Mouse (Mus musculus) embryonic facial prominence, embryonic 13.5 days (tissue): ENCODE measurements around the gene Dctn3. TPM values are rescaled to one million over a fixed set of nuclear protein-coding genes. Genes with fewer than 3 reads are reported as not detected.

ENCODE experiments used
- ATAC-seq: fragments of 200-750 bp; cut with Nextera tagmentation; 2 replicates; pipeline ENCODE4 v1.8.0; 2017; ENCODE audit warnings: low read depth; ENCODE audit not compliant: insufficient number of reproducible peaks, insufficient read depth, low FRiP score, low TSS enrichment
- H3K27ac ChIP-seq: fragments of 300-500 bp; sonication (generic); 2 replicates; pipeline ENCODE4 v1.5.1; 2015; ENCODE audit warnings: moderate library complexity, mild to moderate bottlenecking, inconsistent platforms
- H3K27me3 ChIP-seq: fragments of 300-500 bp; sonication (generic); 2 replicates; pipeline ENCODE4 v1.6.1; 2015; ENCODE audit warnings: mild to moderate bottlenecking, inconsistent platforms
- H3K36me3 ChIP-seq: fragments of 300-500 bp; sonication (generic); 2 replicates; pipeline ENCODE4 v1.6.1; 2015; ENCODE audit warnings: mild to moderate bottlenecking, inconsistent platforms
- H3K4me1 ChIP-seq: fragments of 300-500 bp; sonication (generic); 2 replicates; pipeline ENCODE4 v1.6.1; 2015; ENCODE audit warnings: inconsistent platforms
- H3K4me2 ChIP-seq: fragments of 300-500 bp; sonication (generic); 2 replicates; pipeline ENCODE4 v1.6.1; 2015; ENCODE audit warnings: moderate library complexity, mild to moderate bottlenecking, inconsistent platforms
- H3K4me3 ChIP-seq: fragments of 300-500 bp; sonication (generic); 2 replicates; pipeline ENCODE4 v1.5.1; 2015; ENCODE audit warnings: mild to moderate bottlenecking, inconsistent platforms
- H3K9ac ChIP-seq: fragments of 300-500 bp; sonication (generic); 2 replicates; pipeline ENCODE4 v1.6.1; 2015; ENCODE audit warnings: mild to moderate bottlenecking, inconsistent platforms
- H3K9me3 ChIP-seq: fragments of 300-500 bp; sonication (generic); 2 replicates; pipeline ENCODE4 v1.6.1; 2016; ENCODE audit warnings: inconsistent platforms
- WGBS: fragments of 180-500 bp; shearing (Covaris S2); methylation state at CpG from one replicate; pipeline ENCODE4 v1.1.7; 2015; ENCODE audit warnings: mixed read lengths; 5-methylcytosine and 5-hydroxymethylcytosine counted together
- polyA plus RNA-seq: library from polyadenylated mRNA; unstranded; fragments of >200 nt; fragmentation: Nextera tagmentation; extraction: Ambion mirVana; gene quantifications from 2 replicates; pipeline ENCODE4 v1.2.1, GENCODE M21; 2015

Gene Dctn3
- polyA plus RNA-seq, 1 experiment from 2014 or later: 128 TPM

DNA sequence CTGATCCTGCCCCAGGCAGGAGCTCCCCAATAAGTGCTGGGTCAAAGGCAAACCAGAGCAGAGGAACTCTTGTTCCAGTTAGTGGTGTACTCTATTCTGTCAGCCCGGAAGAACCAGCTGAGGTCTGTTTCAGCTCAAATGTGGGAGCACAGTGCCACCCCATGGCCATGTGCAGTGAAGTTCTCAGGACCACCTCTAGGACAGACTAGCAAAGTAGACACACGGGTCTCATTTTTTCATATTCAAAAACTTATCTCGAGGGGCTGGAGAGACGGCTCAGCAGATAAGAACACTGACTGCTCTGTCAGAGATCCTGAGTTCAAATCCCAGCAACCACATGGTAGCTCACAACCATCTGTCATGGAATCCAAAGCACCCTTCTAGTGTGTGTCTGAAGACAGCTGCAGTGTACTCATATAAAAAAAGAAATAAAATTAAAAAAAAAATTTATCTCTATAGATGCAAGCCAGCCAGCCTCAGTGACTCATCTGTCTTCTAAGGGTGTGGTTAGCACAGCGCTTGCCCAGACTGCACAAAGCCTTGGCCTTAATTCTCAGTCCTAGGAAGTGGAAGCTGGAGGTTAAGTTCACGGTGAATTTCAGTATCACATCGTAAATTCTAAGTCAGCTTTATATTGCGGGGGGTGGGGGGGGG, 14.8 kb upstream of the Dctn3 start:
- Histone ChIP-seq H3K27me3 (peaks cover 10% of the 10 kb centered on the region), H3K27ac (no peak overlapping the region), H3K9me3 (no peaks in the 10 kb centered on the region), H3K4me3 (no peak overlapping the region), H3K9ac (no peak overlapping the region), H3K4me1 (peaks cover 16% of the 10 kb centered on the region), H3K36me3 (peaks cover 12% of the 10 kb centered on the region), H3K4me2 (no peak overlapping the region)
- 43% methylated on average over 8 of the region's 8 CpGs for WGBS
- no peak for ATAC-seq

DNA sequence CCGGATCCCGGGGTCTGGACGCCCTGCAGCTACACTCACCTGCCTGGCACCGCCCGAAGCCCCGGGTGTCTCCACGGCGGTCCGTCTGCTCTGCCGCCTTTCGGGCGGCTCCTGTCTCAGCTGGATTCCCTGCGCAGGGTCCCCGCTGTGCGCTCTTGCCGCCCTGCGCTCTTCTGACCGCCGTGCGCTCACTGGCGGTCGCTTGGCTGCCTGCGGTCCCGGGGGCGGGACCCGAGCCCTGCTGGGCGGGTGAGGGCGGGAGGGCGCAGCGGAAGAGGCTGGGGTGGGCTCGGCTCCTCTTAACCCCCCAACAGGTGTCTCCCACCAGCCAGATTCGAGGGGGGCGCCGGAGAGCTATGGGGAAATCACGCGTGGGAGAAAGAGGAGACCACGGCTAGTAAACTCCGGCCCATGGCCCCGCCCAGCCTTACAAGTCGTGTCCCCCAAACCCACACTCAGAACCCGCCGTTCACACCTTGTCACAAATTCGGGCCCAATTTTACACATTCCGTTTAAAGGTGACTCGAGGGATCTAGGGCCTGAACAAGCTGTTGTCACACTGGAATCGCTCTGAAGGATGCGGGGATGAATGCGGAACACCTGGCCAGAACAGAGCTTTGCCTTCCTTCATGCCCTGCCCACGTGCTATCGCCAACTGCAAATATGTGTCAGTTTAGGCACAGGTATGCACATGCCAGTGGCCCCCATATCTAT, 8.2 kb upstream of the Dctn3 start, which contains the start of gene Arid3c:
Gene Arid3c (minus strand): TSS at position 91 of the 714 bp plus-strand sequence.
- Histone ChIP-seq H3K27ac (no peak within 1 kb of the TSS), H3K36me3 (no peaks in the 10 kb centered on the region), H3K27me3 (peaks cover 70% of the 10 kb centered on the region), H3K4me2 (peak within 1 kb of the TSS; percentile 74), H3K9ac (peak within 1 kb of the TSS; percentile 52), H3K4me1 (peaks cover 16% of the 10 kb centered on the region), H3K4me3 (peak within 1 kb of the TSS; percentile 44), H3K9me3 (no peaks in the 10 kb centered on the region)
- no peak for ATAC-seq
- 1% methylated on average over 50 of the region's 50 CpGs for WGBS

DNA sequence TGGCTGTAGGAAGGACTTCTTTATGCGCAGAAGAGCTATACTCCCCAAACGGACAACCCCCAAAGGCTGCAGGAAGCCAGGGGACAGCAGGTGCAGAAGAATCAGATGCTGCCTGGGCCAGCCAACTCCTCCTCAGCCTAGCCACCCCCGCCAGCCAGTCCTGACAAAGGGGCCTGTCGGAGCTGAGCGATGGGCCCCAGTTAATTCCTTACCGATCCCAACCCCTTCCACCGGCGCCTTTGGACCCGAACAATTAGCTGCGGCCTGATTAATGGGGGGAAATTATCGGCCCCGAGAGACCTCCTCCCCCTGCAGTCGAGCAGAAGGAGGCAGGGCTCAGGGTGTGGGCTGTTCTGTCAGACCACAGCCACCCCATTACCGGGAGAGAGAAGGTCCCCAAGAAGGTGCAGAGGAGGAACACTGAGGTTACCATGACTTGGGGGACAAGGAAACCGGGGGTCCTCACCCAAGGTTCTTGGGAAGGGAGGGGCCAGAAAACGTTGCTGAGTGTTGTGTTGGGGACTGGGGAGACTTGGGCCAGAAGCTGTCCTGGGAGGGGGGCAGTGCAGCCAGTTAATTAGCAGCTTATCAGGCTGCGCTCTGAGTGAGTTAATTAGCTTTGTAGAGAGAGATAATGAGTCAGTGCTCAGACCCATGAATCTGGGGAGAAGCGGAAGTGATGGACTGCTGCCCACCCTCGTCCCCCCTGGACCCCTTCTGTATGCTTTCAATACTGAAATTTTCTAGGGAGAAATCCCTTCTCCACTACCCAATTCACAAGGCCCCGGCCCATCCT, 4.1 kb upstream of the Dctn3 start:
- H3K4me1 ChIP-seq: peaks cover 30% of the 10 kb centered on the region
- H3K4me3 ChIP-seq: no peak overlapping the region
- H3K27ac ChIP-seq: no peak overlapping the region
- 13% methylated on average over 20 of the region's 20 CpGs for WGBS
- H3K27me3 ChIP-seq: peaks cover 81% of the 10 kb centered on the region
- no peaks in the 10 kb centered on the region for H3K36me3 ChIP-seq
- no peak overlapping the region for H3K4me2 ChIP-seq
- H3K9ac ChIP-seq: no peak overlapping the region
- ATAC-seq: no peak
- no peaks in the 10 kb centered on the region for H3K9me3 ChIP-seq

DNA sequence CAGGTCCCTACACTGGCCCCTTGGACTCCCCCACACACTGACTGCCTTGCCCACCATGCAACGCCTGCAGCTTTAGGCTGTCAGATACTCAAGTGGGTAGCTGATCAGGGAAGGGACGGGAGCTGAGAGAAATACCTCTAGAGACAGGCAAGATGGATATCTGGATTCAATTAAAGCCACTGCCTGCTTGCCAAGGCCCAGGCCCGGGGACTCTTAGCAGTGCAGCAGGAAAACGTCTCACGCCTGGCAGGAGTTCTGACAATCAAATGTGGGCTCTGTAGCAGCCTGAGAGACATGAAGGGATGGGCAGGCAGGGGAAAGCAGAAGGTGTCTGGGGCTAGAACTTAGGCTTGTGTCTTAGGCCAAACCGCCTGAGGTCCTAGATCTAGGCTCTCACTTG, 6.1 kb downstream of the Dctn3 start:
- Histone ChIP-seq H3K9ac (peak overlapping the region; percentile 52), H3K4me2 (no peak overlapping the region; the same call in 1 of the 2 replicates), H3K36me3 (peaks cover 35% of the 10 kb centered on the region), H3K27ac (peak overlapping the region; percentile 55), H3K9me3 (no peaks in the 10 kb centered on the region), H3K4me3 (no peak overlapping the region), H3K4me1 (peaks cover 44% of the 10 kb centered on the region), H3K27me3 (no peaks in the 10 kb centered on the region)
- no peak for ATAC-seq
- WGBS: 22% methylated on average over 6 of the region's 6 CpGs

DNA sequence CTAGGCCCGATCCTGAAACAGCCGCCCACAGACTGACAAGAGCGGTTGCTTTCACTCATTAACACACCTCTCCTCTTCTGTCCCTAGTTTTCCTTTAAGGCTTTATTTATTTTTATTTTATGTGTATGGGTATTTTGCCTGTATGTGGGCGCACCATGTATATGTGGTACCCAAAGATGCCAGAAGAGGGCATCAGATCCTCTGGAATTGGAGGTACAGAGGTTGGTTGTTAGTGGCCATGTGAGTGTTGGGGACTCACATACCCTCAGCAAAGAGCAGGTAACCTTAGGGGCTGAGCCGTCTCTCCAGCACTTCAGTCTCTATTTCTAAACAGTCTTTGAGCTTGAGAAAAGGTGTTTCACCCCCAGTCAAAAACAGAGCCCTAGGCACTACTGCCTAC, 7.4 kb downstream of the Dctn3 start:
- ATAC-seq: no peak
- Histone ChIP-seq H3K4me1 (peaks cover 48% of the 10 kb centered on the region), H3K4me2 (no peak overlapping the region), H3K36me3 (peaks cover 35% of the 10 kb centered on the region), H3K4me3 (no peak overlapping the region), H3K27me3 (no peaks in the 10 kb centered on the region), H3K9me3 (no peaks in the 10 kb centered on the region), H3K27ac (no peak overlapping the region), H3K9ac (no peak overlapping the region)
- 81% methylated on average over 5 of the region's 5 CpGs for WGBS

DNA sequence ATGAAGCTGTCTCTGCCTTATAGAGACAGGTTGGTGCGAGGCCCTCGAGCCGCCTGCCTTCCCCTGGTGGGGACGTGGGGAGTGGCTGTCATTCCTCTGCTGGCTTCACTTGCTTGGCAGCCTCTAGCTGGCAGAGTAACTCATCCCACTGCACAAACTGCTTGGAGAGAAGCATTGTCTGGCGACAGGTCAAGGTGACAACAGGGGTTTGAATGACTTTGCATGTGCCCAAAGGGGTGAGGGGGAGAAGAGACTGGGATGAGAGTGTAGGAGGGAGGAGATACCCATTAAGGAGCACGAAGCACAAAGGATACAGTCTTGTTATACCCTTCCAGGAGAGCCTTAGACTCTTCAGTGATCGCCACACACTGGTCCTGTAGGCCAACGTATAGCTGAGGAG, 7.9 kb downstream of the Dctn3 start:
- no peak for ATAC-seq

DNA sequence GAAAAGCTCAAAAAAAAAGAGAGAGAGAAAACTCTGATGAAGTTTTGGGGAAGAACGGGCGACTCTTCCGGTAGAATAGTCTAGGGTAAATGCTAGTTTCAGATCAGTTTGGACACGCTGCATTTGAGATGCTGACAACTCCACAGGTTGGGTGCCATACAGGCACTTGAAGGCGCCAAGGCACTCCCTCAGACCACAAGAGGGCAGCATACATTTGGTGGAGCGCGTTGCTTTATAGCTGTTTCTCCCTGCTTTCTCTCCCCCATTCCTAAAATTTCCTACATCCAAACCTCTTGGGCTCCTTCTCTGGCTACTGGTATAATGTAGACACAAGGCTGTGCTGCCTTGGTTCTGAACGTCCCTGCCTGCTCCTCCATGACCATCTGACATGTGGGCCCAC, 8.7 kb downstream of the Dctn3 start:
- peaks cover 48% of the 10 kb centered on the region for H3K4me1 ChIP-seq
- WGBS: 11% methylated on average over 8 of the region's 8 CpGs
- no peaks in the 10 kb centered on the region for H3K27me3 ChIP-seq
- peaks cover 31% of the 10 kb centered on the region for H3K36me3 ChIP-seq
- ATAC-seq: no peak
- peak overlapping the region; percentile 82 for H3K4me3 ChIP-seq
- peak overlapping the region; percentile 78 for H3K4me2 ChIP-seq
- no peaks in the 10 kb centered on the region for H3K9me3 ChIP-seq
- H3K27ac ChIP-seq: no peak overlapping the region
- H3K9ac ChIP-seq: peak overlapping the region; percentile 93; the same call in 1 of the 2 replicates

More for the DNA sequence above, 7.9 kb downstream of the Dctn3 start:
- no peak overlapping the region for H3K4me3 ChIP-seq
- peaks cover 48% of the 10 kb centered on the region for H3K4me1 ChIP-seq
- H3K27me3 ChIP-seq: no peaks in the 10 kb centered on the region
- 0 out of 2 replicates have a peak overlapping the region, but pooled peaks have one; percentile 78 for H3K4me2 ChIP-seq
- H3K36me3 ChIP-seq: peaks cover 38% of the 10 kb centered on the region
- 76% methylated on average over 8 of the region's 8 CpGs for WGBS
- no peak overlapping the region for H3K27ac ChIP-seq
- H3K9ac ChIP-seq: no peak overlapping the region
- no peaks in the 10 kb centered on the region for H3K9me3 ChIP-seq

DNA sequence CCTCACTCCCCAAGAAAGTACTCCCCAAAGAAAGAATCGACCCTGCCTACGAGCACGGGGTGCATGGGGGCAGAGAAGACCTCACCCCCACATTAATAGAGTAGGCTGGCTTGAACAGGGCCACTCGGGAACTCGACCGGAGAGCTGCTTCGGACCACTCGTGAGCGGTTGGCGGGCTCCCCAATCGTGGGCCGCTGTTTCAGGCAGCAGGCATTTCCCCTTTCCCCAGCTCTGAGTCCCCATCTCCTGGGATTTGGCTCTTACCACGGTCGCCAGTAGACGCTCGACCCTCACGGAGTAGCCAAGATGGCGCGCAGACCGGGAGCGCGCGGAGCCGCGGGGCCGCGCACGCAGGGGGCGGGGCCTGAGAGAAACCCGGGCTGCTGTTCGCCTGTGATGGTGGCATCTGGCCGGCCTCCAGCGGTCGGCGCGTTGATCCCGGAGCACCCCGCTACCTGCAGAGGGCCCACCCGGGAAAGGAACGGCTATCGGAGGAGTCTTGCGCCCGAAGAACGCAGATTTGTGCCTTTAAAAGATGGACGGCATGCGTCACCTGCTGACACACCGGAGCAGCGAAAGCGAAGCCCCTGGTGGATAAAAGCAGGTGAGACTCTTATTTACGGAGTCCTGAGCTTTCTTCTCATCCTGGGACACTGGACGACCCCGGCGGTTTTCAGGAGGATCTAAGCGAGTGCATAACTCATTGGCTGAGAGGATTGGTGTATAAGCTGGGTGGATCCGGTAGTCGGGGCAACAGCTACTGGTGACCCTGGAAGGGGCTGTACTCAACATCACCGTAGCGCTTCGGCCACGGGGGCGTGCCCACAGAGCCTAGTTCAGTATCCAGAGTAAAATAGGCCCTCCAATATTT, 9.5 kb downstream of the Dctn3 start, which contains the start of gene Rpp25l:
Gene Rpp25l (minus strand): TSS at position 338 of the 871 bp plus-strand sequence.
- under 1% methylated on average over 61 of the region's 61 CpGs for WGBS
- H3K4me3 ChIP-seq: peak within 1 kb of the TSS; percentile 82
- H3K36me3 ChIP-seq: peaks cover 24% of the 10 kb centered on the region
- H3K27ac ChIP-seq: peak within 1 kb of the TSS; percentile 83
- no peaks in the 10 kb centered on the region for H3K27me3 ChIP-seq
- ATAC-seq: peak; percentile 38; the same call in 1 of the 2 replicates
- no peaks in the 10 kb centered on the region for H3K9me3 ChIP-seq
- H3K4me2 ChIP-seq: peak within 1 kb of the TSS; percentile 78
- H3K4me1 ChIP-seq: peaks cover 48% of the 10 kb centered on the region
- peak within 1 kb of the TSS; percentile 93 for H3K9ac ChIP-seq

DNA sequence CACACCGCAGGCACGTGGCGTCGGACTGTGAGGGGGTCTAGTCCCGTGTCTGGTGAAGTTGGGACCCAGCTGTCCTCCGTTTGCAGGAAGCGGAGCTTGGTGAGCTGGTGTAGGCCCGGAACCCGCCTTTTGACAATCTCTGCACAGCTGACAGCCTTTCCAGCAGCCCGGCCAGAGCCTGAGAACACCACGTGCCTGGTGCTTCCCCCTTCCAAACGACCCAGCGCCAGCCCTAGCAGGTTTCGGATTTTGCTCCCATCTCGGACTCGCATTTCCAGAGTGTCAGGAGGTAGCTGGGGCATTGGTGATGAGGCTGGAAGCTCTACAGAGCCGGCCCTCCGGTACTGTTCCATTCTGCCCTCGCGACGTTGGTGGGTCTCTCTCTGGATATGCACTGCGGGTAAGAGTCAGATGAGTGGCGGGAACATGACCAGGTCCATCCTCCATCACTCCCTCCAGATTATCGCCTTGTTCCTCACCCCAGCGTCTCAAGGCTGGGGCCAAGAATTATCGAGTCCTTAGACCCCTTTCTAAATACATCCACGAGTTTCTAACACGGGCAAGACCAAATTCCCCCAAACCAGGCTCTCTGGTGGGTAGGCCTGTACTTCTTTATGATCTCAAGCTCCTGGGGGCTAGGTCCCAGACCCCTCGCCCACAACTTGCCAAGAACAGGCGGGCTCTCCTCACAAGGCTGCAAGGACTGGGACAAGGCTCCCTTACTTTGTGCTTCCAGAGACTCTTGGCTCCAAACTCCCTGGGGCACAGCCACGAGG, 10.4 kb downstream of the Dctn3 start:
- 43% methylated on average over 31 of the region's 31 CpGs for WGBS
- Histone ChIP-seq H3K4me1 (peaks cover 54% of the 10 kb centered on the region), H3K4me3 (peak overlapping the region; percentile 82), H3K27ac (peak overlapping the region; percentile 83), H3K9me3 (no peaks in the 10 kb centered on the region), H3K4me2 (peak overlapping the region; percentile 78), H3K36me3 (peaks cover 17% of the 10 kb centered on the region), H3K9ac (peak overlapping the region; percentile 93), H3K27me3 (no peaks in the 10 kb centered on the region)
- ATAC-seq: no peak

DNA sequence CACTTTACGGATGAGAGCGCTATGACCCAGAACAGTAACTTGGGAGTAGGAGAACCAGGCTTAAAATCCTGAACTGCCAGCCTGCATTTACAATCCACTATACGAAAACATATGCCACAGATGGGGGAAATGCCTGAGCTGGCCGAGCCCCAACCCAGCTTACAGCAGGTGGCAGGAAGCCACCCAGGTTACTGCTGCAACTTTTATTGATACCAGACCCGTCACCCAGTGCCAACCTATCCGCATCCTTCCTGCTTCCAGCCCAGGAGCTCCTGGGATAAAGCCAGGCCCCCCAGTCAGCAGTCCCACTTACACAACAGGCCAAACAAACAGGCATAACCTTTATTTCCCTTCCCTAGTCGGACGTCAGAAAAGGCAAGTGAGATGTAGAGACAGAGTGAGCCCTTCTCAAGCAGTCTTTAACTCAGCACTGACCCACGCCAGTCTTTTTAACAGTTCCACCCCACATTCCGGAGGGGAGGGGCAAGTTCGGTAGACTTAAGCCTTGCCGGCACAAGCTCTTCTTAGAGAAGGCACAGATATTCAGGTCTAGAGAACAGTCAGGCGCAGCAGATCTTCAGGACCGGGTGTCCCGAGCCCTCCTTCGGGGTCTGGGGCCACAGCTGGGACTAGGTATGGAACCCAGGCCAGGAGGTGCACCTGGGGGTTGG, 11.1 kb downstream of the Dctn3 start:
- Histone ChIP-seq H3K9ac (peak overlapping the region; percentile 93), H3K4me2 (peak overlapping the region; percentile 78), H3K27ac (peak overlapping the region; percentile 83), H3K36me3 (peaks cover 12% of the 10 kb centered on the region; the same call in 1 of the 2 replicates), H3K9me3 (no peaks in the 10 kb centered on the region), H3K27me3 (no peaks in the 10 kb centered on the region), H3K4me1 (peaks cover 54% of the 10 kb centered on the region), H3K4me3 (peak overlapping the region; percentile 82)
- 66% methylated on average over 16 of the region's 16 CpGs for WGBS
- no peak for ATAC-seq
